Mouse (Mus musculus) forebrain, embryonic 11.5 days (tissue): ENCODE measurements around the gene Cfap99. TPM values are rescaled to one million over a fixed set of nuclear protein-coding genes. Genes with fewer than 3 reads are reported as not detected.

ENCODE experiments used
- polyA plus RNA-seq: library from polyadenylated mRNA; unstranded; fragments of >200 nt; fragmentation: Nextera tagmentation; extraction: Ambion mirVana; gene quantifications from 2 replicates; pipeline ENCODE4 v1.2.1, GENCODE M21; 2014

The Cfap99 gene
- polyA plus RNA-seq, 1 experiment from 2014 or later = not detected

Other genes starting within 250 kb of the Cfap99 start
- gene Poln, start 119.2 kb upstream of the Cfap99 start, polyA plus RNA-seq = 1.1 and 1.7 TPM in 2 replicates
- 42.4 and 50.8 TPM in 2 replicates for gene Haus3, start 119.1 kb upstream of the Cfap99 start, polyA plus RNA-seq
- gene Mxd4, start 100.9 kb upstream of the Cfap99 start, polyA plus RNA-seq = 17.6 and 20.1 TPM in 2 replicates
- gene Zfyve28, start 151 bp upstream of the Cfap99 start, polyA plus RNA-seq = 1.6 TPM in 2 replicates
- gene Rnf4, start 47.7 kb downstream of the Cfap99 start, polyA plus RNA-seq = 199 and 201 TPM in 2 replicates
- 19.6 TPM in 2 replicates for gene Fam193a, start 81.3 kb downstream of the Cfap99 start, polyA plus RNA-seq
- 5.3 and 5.6 TPM in 2 replicates for gene Tnip2, start 225.4 kb downstream of the Cfap99 start, polyA plus RNA-seq
- gene Sh3bp2, start 237.2 kb downstream of the Cfap99 start, polyA plus RNA-seq = 10.4 and 10.7 TPM in 2 replicates